Mouse (Mus musculus) heart, postnatal 0 days (tissue): Measurements from ENCODE around the gene Atp1a1. TPM values are rescaled to one million over a fixed set of nuclear protein-coding genes. Genes with fewer than 3 reads are reported as not detected.

Experiments used
- ATAC-seq: fragments of 200-750 bp; cut with Nextera tagmentation; 2 replicates; pipeline ENCODE4 v1.8.0; 2017; ENCODE audit warnings: low read depth, moderate number of reproducible peaks, moderate library complexity; ENCODE audit not compliant: insufficient read depth
- DNase-seq: peaks from one replicate; pipeline ENCODE4 v3.0.0-alpha.2; 2016; ENCODE audit warnings: low spot score
- H3K27ac ChIP-seq: fragments of 300-500 bp; sonication (generic); 2 replicates; pipeline ENCODE4 v1.5.1; 2014; ENCODE audit warnings: low read depth, mild to moderate bottlenecking
- H3K27me3 ChIP-seq: fragments of 300-500 bp; sonication (generic); 2 replicates; pipeline ENCODE4 v1.6.1; 2014; ENCODE audit warnings: low read length, mixed read lengths; ENCODE audit not compliant: control insufficient read depth, insufficient read depth
- H3K36me3 ChIP-seq: fragments of 300-500 bp; sonication (generic); replicated peaks from 2 replicates; pipeline ENCODE4 v1.6.1; 2014; ENCODE audit warnings: low read length, mixed read lengths; ENCODE audit not compliant: control insufficient read depth, insufficient read depth
- H3K4me1 ChIP-seq: fragments of 300-500 bp; sonication (generic); 2 replicates; pipeline ENCODE4 v1.6.1; 2014; ENCODE audit warnings: antibody characterized with exemption; ENCODE audit not compliant: control insufficient read depth, insufficient read depth
- H3K4me2 ChIP-seq: fragments of 300-500 bp; sonication (generic); 2 replicates; pipeline ENCODE4 v1.6.1; 2014; ENCODE audit warnings: low read depth, mild to moderate bottlenecking, low read length, moderate library complexity
- H3K4me3 ChIP-seq: fragments of 300-500 bp; sonication (generic); 2 replicates; pipeline ENCODE4 v1.5.1; 2014; ENCODE audit warnings: low read depth, low read length
- H3K9ac ChIP-seq: fragments of 300-500 bp; sonication (generic); replicated peaks from 2 replicates; pipeline ENCODE4 v1.6.1; 2014; ENCODE audit warnings: low read depth, low read length, mixed read lengths
- H3K9me3 ChIP-seq: fragments of 300-500 bp; sonication (generic); replicated peaks from 2 replicates; pipeline ENCODE4 v1.6.1; 2016; ENCODE audit warnings: low read length; ENCODE audit not compliant: control insufficient read depth
- CTCF ChIP-seq: IDR thresholded peaks from 2 replicates; pipeline ENCODE4 v1.5.1; 2016; ENCODE audit warnings: antibody characterized with exemption, control low read depth, low read depth
- EP300 ChIP-seq: IDR thresholded peaks from 2 replicates; pipeline ENCODE4 v1.6.1; 2016; ENCODE audit warnings: antibody characterized with exemption, low read depth
- WGBS: fragments of 180-500 bp; shearing (Covaris S2); extraction: QIAGEN DNeasy Blood & Tissue Kit; methylation state at CpG from one replicate; pipeline ENCODE4 v1.1.7; 2014; 5-methylcytosine and 5-hydroxymethylcytosine counted together
- polyA plus RNA-seq: library from polyadenylated mRNA; unstranded; fragments of >200 nt; fragmentation: Nextera tagmentation; extraction: Ambion mirVana; gene quantifications from 2 replicates; pipeline ENCODE4 v1.2.1, GENCODE M21; 2015
- total RNA-seq: library from RNA; depleted of rRNA; stranded (reverse); fragments of >200 nt; gene quantifications from 2 replicates; pipeline ENCODE4 v1.2.3, GENCODE M21; 2014; ENCODE audit warnings: low replicate concordance

Gene Atp1a1
- total and polyA plus RNA-seq, 2 experiments from 2014 or later: 257 to 914 TPM

DNA sequence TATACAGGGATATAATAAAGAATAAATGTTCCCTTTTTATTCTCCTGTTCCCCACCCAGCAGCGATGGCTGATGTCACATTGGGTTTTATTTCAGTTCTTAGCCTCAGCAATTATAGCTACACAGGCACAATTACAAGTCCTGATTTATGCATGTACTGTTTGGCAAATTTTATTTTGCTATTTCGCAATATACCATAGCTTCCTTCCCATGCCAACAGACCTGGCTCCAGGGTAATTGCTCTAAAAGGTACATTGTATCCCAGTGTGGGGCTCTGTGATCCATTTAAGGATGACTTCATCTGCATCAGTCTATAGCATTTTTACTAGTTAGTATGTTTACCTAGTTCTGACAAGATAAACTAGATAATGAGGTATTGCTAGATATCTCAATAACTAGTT, 33.7 kb upstream of the Atp1a1 start:
- TF ChIP-seq CTCF: no peak
- TF ChIP-seq EP300: no peak
- DNase-seq (no peak), ATAC-seq (no peak)
- no peak overlapping the region for H3K9ac ChIP-seq
- H3K27ac ChIP-seq: no peak overlapping the region
- no peaks in the 10 kb centered on the region for H3K9me3 ChIP-seq
- no peak overlapping the region for H3K4me3 ChIP-seq
- no peaks in the 10 kb centered on the region for H3K27me3 ChIP-seq
- WGBS: 92% methylated on average over 2 of the region's 2 CpGs
- H3K36me3 ChIP-seq: no peaks in the 10 kb centered on the region
- no peak overlapping the region for H3K4me2 ChIP-seq
- H3K4me1 ChIP-seq: no peaks in the 10 kb centered on the region

GRCm38 (mm10) chr3:101636510-101636909, 32.0 kb upstream of the Atp1a1 start:
- Histone ChIP-seq H3K36me3 (no peaks in the 10 kb centered on the region), H3K9ac (no peak overlapping the region), H3K4me1 (no peaks in the 10 kb centered on the region), H3K27ac (no peak overlapping the region), H3K9me3 (no peaks in the 10 kb centered on the region), H3K4me3 (no peak overlapping the region), H3K27me3 (no peaks in the 10 kb centered on the region), H3K4me2 (no peak overlapping the region)
- DNase-seq (no peak), ATAC-seq (no peak)
- 88% methylated on average over 7 of the region's 7 CpGs for WGBS
- TF ChIP-seq EP300: no peak
- TF ChIP-seq CTCF: no peak

DNA sequence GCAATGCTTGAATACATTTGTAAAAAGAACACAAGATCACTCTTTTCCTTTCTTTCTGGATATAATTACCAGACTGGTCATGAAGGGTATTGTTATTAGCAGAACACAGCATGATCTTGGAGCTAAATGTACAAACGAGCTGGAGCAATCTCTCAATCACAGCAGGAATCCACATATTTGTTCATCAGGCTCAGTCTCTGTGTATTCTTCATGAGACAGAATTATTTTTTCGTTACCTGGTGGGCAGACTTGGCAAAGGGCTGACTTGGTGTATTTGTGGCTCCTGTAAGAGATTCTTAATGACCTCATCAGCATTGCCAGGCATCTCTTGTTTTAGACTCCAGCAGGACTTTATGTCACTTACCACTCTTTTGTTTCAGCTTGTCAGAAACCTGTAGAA, 31.6 kb upstream of the Atp1a1 start:
- TF ChIP-seq EP300: no peak
- TF ChIP-seq CTCF: no peak
- Histone ChIP-seq H3K36me3 (no peaks in the 10 kb centered on the region), H3K4me2 (no peak overlapping the region), H3K27me3 (no peaks in the 10 kb centered on the region), H3K27ac (no peak overlapping the region), H3K9me3 (no peaks in the 10 kb centered on the region), H3K9ac (no peak overlapping the region), H3K4me3 (no peak overlapping the region), H3K4me1 (no peaks in the 10 kb centered on the region)
- ATAC-seq: no peak
- WGBS: 71% methylated on average over 2 of the region's 2 CpGs
- DNase-seq: no peak

- no peak for ATAC-seq
- H3K27me3 ChIP-seq: no peaks in the 10 kb centered on the region
Measured at GRCm38 (mm10) chr3:101634141-101634900, 29.8 kb upstream of the Atp1a1 start.

GRCm38 (mm10) chr3:101628255-101628654, 23.8 kb upstream of the Atp1a1 start:
- no peak overlapping the region for H3K27ac ChIP-seq
- H3K4me3 ChIP-seq: no peak overlapping the region
- H3K36me3 ChIP-seq: no peaks in the 10 kb centered on the region
- no peak overlapping the region for H3K4me2 ChIP-seq
- no peaks in the 10 kb centered on the region for H3K27me3 ChIP-seq
- no peak overlapping the region for H3K9ac ChIP-seq
- DNase-seq: no peak
- H3K9me3 ChIP-seq: no peaks in the 10 kb centered on the region
- TF ChIP-seq CTCF (no peak), EP300 (no peak)
- no peaks in the 10 kb centered on the region for H3K4me1 ChIP-seq
- no peak for ATAC-seq
- 82% methylated on average over 2 of the region's 2 CpGs for WGBS

More at GRCm38 (mm10) chr3:101634141-101634900, 29.8 kb upstream of the Atp1a1 start:
- Histone ChIP-seq H3K4me2 (no peak overlapping the region), H3K9ac (no peak overlapping the region), H3K4me3 (no peak overlapping the region), H3K4me1 (no peaks in the 10 kb centered on the region), H3K9me3 (no peaks in the 10 kb centered on the region), H3K36me3 (no peaks in the 10 kb centered on the region), H3K27ac (no peak overlapping the region)
- 83% methylated on average over 9 of the region's 9 CpGs for WGBS
- no peak for DNase-seq
- TF ChIP-seq EP300: no peak
- TF ChIP-seq CTCF: no peak

DNA sequence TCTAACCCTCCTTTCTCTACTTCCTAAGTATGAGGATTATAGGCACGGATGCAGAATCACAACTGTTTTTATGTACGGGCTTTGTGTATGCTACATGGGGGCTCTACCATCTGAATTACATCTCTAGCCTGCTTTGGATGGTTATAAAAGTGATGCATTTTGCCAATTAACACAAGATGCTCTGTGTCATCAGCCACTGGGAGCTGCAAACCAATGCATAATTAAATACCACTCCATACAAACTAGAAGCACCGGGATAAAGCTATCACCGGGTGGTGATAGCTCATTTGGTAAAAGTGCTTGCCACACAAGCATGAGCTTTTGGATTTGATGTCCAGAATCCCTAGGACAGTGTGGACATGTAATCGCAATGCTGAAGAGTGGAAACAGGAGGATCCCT, 19.8 kb upstream of the Atp1a1 start:
- Histone ChIP-seq H3K4me1 (no peaks in the 10 kb centered on the region), H3K4me3 (no peak overlapping the region), H3K9ac (no peak overlapping the region), H3K27ac (no peak overlapping the region), H3K9me3 (no peaks in the 10 kb centered on the region), H3K4me2 (no peak overlapping the region), H3K27me3 (no peaks in the 10 kb centered on the region), H3K36me3 (no peaks in the 10 kb centered on the region)
- WGBS: 90% methylated on average over 5 of the region's 5 CpGs
- DNase-seq (no peak), ATAC-seq (no peak)
- TF ChIP-seq EP300 (no peak), CTCF (no peak)
